Mouse (Mus musculus): ENCODE results near the gene Ccdc103. TPM values are rescaled to one million over a fixed set of nuclear protein-coding genes. Genes with fewer than 3 reads are reported as not detected.

Ccdc103 gene
- polyA plus RNA-seq (2017; shearing (Covaris generic)) = not detected

GRCm38 (mm10) chr11:102880585-102881313 is at the start of gene Ccdc103, which contains the start of gene Eftud2:
Ccdc103 (plus strand) TSS chr11:102881204.
Eftud2 (minus strand) TSS chr11:102880985.

GRCm38 (mm10) chr11:102835549-102835948 is 45.5 kb upstream of the Ccdc103 start, which contains the start of gene Higd1b:
Higd1b (plus strand) TSS chr11:102835849.

GRCm38 (mm10) chr11:102884616-102885219 is 3.7 kb downstream of the Ccdc103 start, which contains the start of gene Fam187a:
Fam187a (plus strand) TSS chr11:102885169.

GRCm38 (mm10) chr11:102900763-102901162 is 19.8 kb downstream of the Ccdc103 start, which contains the start of gene Gfap:
Gfap (minus strand) TSS chr11:102900912.

GRCm38 (mm10) chr11:102924557-102925350 is 43.8 kb downstream of the Ccdc103 start, which contains the start of gene Kif18b:
Kif18b (minus strand) TSS chr11:102925124.

Other genes starting within 250 kb of the Ccdc103 start
- not detected for gene Meioc, start 217.5 kb upstream of the Ccdc103 start, polyA plus RNA-seq (2017; shearing (Covaris generic))
- 44.1 TPM for gene Ccdc43, start 183.4 kb upstream of the Ccdc103 start, polyA plus RNA-seq (2017; shearing (Covaris generic))
- gene Adam11, start 119.8 kb upstream of the Ccdc103 start, polyA plus RNA-seq (2017; shearing (Covaris generic)) = 0.14 TPM
- gene Gjc1, start 61.5 kb upstream of the Ccdc103 start, polyA plus RNA-seq (2017; shearing (Covaris generic)) = 0.11 TPM
- not detected for gene Higd1b, start 45.4 kb upstream of the Ccdc103 start, polyA plus RNA-seq (2017; shearing (Covaris generic))
- 189 TPM for gene Eftud2, start 219 bp upstream of the Ccdc103 start, polyA plus RNA-seq (2017; shearing (Covaris generic))
- gene Fam187a, start 4.0 kb downstream of the Ccdc103 start, polyA plus RNA-seq (2017; shearing (Covaris generic)) = not detected
- gene Gfap, start 19.7 kb downstream of the Ccdc103 start, polyA plus RNA-seq (2017; shearing (Covaris generic)) = 0.10 TPM
- gene Kif18b, start 43.9 kb downstream of the Ccdc103 start, polyA plus RNA-seq (2017; shearing (Covaris generic)) = 2.6 TPM
- not detected for gene C1ql1, start 65.5 kb downstream of the Ccdc103 start, polyA plus RNA-seq (2017; shearing (Covaris generic))
- 81.7 TPM for gene Nmt1, start 147.0 kb downstream of the Ccdc103 start, polyA plus RNA-seq (2017; shearing (Covaris generic))
- 34.8 TPM for gene Dcakd, start 147.1 kb downstream of the Ccdc103 start, polyA plus RNA-seq (2017; shearing (Covaris generic))
- not detected for gene Plcd3, start 220.5 kb downstream of the Ccdc103 start, polyA plus RNA-seq (2017; shearing (Covaris generic))
- 57.4 TPM for gene Acbd4, start 220.5 kb downstream of the Ccdc103 start, polyA plus RNA-seq (2017; shearing (Covaris generic))
- gene Hexim1, start 235.0 kb downstream of the Ccdc103 start, polyA plus RNA-seq (2017; shearing (Covaris generic)) = 4.0 TPM